ENCODE assay signal across 20 mouse cellular contexts in the genomic region with DNA sequence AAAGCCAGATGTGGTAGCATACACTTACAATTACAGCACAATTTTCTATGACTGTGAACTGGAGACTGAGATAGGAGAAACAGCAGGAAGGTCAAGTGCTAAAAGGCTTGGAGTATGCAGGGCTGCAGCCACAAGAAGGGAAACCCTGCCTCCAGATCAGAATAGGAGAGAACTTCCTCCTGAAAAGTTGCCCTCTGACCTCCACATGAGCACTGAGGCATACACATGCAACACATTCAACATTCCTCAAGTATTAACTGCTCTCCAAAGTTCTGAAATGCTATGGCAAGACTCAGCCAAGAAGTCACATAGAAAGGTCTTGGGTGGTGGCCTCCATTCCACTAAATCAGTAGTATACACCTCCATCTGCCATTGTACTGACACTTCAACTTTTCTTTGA. TPM values are rescaled to one million over a fixed set of nuclear protein-coding genes. Genes with fewer than 3 reads are reported as not detected.
A peak's percentile ranks its signal among the peaks of the same experiment; 100 is the strongest.
DNase-seq lines count a peak whose midpoint lies in the region; ATAC-seq lines count a peak whose summit lies in the region.
"Had no signal": no experiment of that assay in that cellular context is flagged by ENCODE, and none has a peak within 500 bp of the region (broad histone marks: within the 10 kb centered on the region; RNA-seq: fewer than 3 reads in every experiment).

No protein-coding gene starts in this region.

- peak; percentile 18 to 32 for DNase-seq in kidney, adult 8-10 months
- peak; percentile 35 for DNase-seq in R1 (ENCODE audit: low read depth, low spot score)
- DNase-seq in embryo, embryonic 11 days, result peak; percentile 40
- DNase-seq in thymus, postnatal 25 days, result no peak
- DNase-seq in spleen, postnatal 4 days (ENCODE audit: low spot score in 2 of 2), result no peak
- DNase-seq in cerebellum, adult 18-20 months, result no peak
- DNase-seq: adrenal gland, postnatal 25 days; cerebellum, adult 9-11 months; heart, adult 11 months; left cerebral cortex, postnatal 4 days; lung, adult 2 months; spleen, adult 18-20 months had no signal

- H3K36me3 ChIP-seq in kidney, embryonic 14.5 days (ENCODE audit: control insufficient read depth, insufficient read depth, low read length), result peaks cover 3% of the 10 kb centered on the region; the same call in 1 of the 2 replicates
- H3K36me3 ChIP-seq: stomach, embryonic 15.5 days had no signal

- no peak overlapping the region for H3K4me3 ChIP-seq in kidney, embryonic 14.5 days (ENCODE audit: low read length)
- H3K4me3 ChIP-seq: embryonic facial prominence, embryonic 13.5 days; forebrain, embryonic 10.5 days; hindbrain, embryonic 10.5 days; neural tube, embryonic 12.5 days; stomach, embryonic 15.5 days had no signal

- no peak overlapping the region for H3K27ac ChIP-seq in kidney, embryonic 14.5 days (ENCODE audit: low read depth, low read length)
- H3K27ac ChIP-seq: embryonic facial prominence, embryonic 13.5 days; forebrain, embryonic 10.5 days; hindbrain, embryonic 10.5 days; neural tube, embryonic 12.5 days; stomach, embryonic 15.5 days had no signal

- H3K9me3 ChIP-seq in kidney, embryonic 14.5 days (ENCODE audit: control insufficient read depth, low read length), result no peaks in the 10 kb centered on the region
- H3K9me3 ChIP-seq: embryonic facial prominence, embryonic 13.5 days; forebrain, embryonic 10.5 days; hindbrain, embryonic 10.5 days; neural tube, embryonic 12.5 days; stomach, embryonic 15.5 days had no signal

- H3K4me1 ChIP-seq in kidney, embryonic 14.5 days (ENCODE audit: control insufficient read depth, insufficient read depth, low read length), result no peaks in the 10 kb centered on the region
- H3K4me1 ChIP-seq: neural tube, embryonic 12.5 days had no signal

- no peak for ATAC-seq in kidney, embryonic 14.5 days (ENCODE audit: low FRiP score, low TSS enrichment)
- 0 out of 2 replicates have a peak, but pooled peaks have one; percentile 30 for ATAC-seq in megakaryocyte, adult 5-6 weeks (ENCODE audit: poor library complexity, severe bottlenecking)

- H3K27me3 ChIP-seq in kidney, embryonic 14.5 days (ENCODE audit: control insufficient read depth, insufficient read depth, low read length), result no peaks in the 10 kb centered on the region
- H3K27me3 ChIP-seq: embryonic facial prominence, embryonic 13.5 days; neural tube, embryonic 12.5 days; stomach, embryonic 15.5 days had no signal

- H3K9ac ChIP-seq in kidney, embryonic 14.5 days (ENCODE audit: low read depth, low read length), result no peak overlapping the region
- H3K9ac ChIP-seq: embryonic facial prominence, embryonic 13.5 days; neural tube, embryonic 12.5 days; stomach, embryonic 15.5 days had no signal

- no peak overlapping the region for H3K4me2 ChIP-seq in kidney, embryonic 14.5 days (replicated peaks; ENCODE audit: low read depth, low read length)
- H3K4me2 ChIP-seq: embryonic facial prominence, embryonic 13.5 days; liver, embryonic 11.5 days; neural tube, embryonic 12.5 days; stomach, embryonic 15.5 days had no signal

RNA-seq across cellular contexts. Expression of a gene that starts 58.5 kb away (rescaled TPM):
- 29.6 and 44.6 TPM in 2 replicates for polyA plus RNA-seq in kidney, embryonic 14.5 days (2014; fragmentation: Nextera tagmentation; extraction: Ambion mirVana)
- total RNA-seq in megakaryocyte, adult 5-6 weeks (2015), result 4.3 and 4.6 TPM in 2 replicates
- 2.2 and 2.5 TPM in 2 replicates for total RNA-seq in megakaryocyte, adult 5-6 weeks (2017)

Comparison
In these comparisons a context has a peak if more than half of its experiments do, and no peak if none do; other contexts are left out.
1. DNase-seq: peak in kidney, adult 8-10 months (2 of 2), R1 (single experiment) and embryo, embryonic 11 days (single experiment); none in thymus, postnatal 25 days (single experiment), spleen, postnatal 4 days (0 of 2) and cerebellum, adult 18-20 months (0 of 2).